Mouse (Mus musculus) bone marrow macrophage, adult 2 months (primary cell): ENCODE results near the gene Tmem39a.

Experiments used
- CTCF ChIP-seq: IDR thresholded peaks from 2 replicates; pipeline ENCODE4 v1.5.1; 2012; ENCODE audit warnings: low read depth, mild to moderate bottlenecking, low read length, moderate library complexity
- POLR2A ChIP-seq: IDR thresholded peaks from 2 replicates; pipeline ENCODE4 v1.6.1; 2012; ENCODE audit warnings: mild to moderate bottlenecking, low read depth, low read length, borderline replicate concordance

DNA sequence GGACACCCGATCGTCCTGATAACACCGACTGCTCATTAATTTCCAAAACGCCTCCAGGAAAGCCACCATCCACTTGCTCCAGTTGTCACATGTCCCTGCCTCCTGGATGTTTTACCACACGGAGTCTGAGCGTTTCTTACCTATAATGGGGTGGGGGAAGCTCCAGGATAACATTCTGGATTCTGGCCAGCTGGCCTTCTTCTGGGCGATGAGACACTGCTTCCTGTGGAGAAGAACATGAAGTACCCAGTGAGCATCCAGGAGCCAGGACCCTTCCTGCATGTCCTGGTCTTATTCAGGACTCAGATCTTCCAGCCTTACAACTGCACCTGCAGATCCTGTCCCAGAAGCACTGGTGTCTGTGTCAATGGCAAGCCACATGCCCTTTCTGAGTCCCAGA is 66.9 kb downstream of the Tmem39a start:
- TF ChIP-seq CTCF (no peak), POLR2A (no peak)
